Mouse (Mus musculus): Measurements from ENCODE around the gene Wls.

The Wls gene

GRCm38 (mm10) chr3:159917328-159918090, 78.0 kb downstream of the Wls start:
- no peak for DNase-seq
